Mouse (Mus musculus): Measurements from ENCODE around the gene Tmem239.

GRCm38 (mm10) chr2:130425112-130425511 lies 18.8 kb downstream of the Tmem239 start:
- no peak for TF ChIP-seq CTCF (IDR thresholded peaks at IDR 0.05; ENCODE audit: control insufficient read depth, insufficient read depth, insufficient replicate concordance, low read depth, low read length)
- TF ChIP-seq POLR2A (IDR thresholded peaks at IDR 0.05; ENCODE audit: control insufficient read depth, low read depth, low read length) = no peak

All from testis, adult 2 months (tissue).